Mouse (Mus musculus): ENCODE data around the gene Pcgf2.
"Not testable (repeated sequence)": the region's sequence is repeated elsewhere in the genome, so short reads cannot be mapped to it uniquely, and the experiment has no call there.

Pcgf2 gene

DNA sequence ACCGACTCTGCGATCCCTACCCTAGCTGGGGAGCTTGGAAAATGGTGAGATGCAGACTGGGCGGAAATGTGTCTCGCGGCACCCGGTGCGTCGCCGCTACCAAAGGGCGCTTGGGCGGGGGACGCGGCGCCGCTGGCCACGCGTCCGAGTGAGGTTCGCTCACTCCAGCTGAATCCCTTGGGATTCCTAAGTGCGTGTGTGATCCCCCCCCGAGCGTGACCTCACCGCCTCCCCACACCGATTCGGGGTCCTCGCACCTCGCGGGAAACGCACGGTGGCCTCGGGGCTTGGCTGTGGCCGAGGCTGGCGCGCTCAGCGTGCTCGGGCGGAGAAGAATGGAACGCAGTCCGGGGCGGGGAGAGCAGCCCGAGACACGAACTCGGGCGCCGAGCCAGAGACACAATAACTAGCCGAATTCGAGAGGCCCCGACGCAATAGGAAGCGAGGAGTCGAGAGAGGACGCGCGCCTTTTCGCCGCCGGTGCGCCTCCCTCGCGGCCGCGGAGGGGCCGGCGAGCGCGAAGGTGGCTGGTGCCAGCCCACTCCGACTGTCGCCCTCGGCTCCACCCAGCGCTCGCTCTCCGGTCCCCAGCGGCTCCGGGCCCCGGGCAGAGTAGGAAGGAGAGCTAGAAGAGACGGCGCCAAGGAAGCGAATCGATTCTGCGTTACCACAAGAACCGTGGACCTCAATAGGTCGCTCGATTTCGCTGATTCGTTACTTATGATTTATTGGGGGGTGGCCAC lies at the start of gene Pcgf2:
TSS of gene Pcgf2 (minus strand) at position 495 of the 743 bp plus-strand sequence.
- peak; percentile 68 for DNase-seq

DNA sequence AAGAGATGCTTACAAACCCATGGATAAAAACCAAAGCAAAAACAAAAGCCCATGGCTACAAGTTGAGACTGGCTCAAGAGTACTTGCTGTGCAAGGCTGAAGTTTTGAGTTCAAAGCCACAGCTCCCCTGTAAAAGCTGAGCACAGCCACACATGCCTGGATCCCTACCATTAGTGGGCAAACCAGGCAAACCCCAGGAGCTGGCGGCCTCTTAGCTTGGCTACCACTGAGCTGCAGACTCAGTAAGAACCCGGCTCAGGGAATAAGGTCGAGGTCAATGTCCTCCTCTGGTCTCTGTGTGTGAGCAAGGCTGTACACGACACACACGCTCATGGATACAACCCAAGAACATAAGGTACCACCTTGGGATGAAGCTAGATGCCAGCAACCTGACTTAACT lies 48.2 kb upstream of the Pcgf2 start:
- no peak for DNase-seq

DNA sequence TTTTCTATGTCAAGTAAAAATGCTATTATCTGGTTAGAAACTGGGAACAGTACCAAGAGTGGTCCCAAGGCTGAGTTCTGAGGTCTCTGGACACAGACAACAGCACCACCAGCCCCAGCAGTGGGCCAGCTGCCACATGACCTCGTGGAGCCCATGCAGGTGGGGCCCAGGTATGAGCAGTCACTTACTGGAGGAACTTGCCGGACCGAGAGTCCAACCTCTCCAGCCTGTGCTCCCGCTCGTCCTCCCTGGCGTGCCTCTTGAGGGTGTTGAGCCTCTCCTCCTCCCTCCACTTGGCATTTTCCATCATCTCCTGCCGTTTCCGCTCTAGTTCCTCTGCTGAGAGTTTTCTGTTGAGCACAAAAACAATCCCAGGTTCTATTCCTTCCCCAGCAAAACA lies 47.5 kb upstream of the Pcgf2 start:
- DNase-seq: no peak

DNA sequence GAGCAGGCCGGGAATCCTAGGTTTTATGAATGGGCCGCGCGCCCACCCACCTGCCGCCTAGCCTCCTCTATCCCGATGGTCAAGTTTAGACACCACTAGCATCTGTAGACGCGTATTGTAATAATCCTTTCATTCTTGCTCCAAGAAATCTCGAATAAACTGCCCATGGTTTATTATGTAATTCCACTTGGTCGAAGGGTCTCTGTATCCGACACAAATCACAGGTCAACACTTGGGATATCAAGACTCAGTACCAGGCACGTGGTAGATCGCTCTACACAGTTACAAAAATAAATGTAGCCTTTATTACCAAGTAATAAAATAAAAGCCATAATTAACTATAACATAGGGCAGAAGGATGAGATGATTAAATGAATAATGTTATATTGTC lies 45.0 kb upstream of the Pcgf2 start:
- DNase-seq: no peak

DNA sequence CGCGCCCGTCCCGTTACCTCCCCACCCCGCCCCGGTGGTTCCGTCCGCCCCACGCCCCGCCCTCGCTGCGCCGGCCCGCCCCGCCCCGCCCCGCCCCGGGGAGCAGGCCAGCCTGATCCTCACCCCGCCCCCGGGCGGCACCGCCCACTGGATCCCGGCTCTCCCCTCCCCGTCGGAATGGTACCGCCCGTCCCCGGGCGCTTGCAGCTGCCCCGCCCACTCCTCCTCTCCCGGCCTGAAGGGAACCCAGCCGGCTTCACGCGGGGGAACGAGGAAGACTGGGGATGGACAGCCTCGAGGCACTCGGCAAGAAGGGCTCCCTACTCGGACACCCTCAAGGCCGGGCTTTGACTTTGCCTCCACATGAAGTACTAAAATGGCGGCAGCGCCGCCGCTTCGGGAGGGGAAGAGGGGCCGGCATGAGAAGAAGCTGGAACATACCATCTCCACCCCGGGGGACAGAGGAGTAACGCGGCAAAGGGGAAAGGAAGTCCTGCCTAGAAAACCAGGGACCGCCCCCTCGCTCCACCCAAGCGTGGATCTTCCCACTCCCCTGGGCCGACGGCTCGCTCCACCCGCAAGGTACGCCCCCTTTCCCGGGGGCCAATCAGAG lies 44.5 kb upstream of the Pcgf2 start:
- peak; percentile 99 for DNase-seq

DNA sequence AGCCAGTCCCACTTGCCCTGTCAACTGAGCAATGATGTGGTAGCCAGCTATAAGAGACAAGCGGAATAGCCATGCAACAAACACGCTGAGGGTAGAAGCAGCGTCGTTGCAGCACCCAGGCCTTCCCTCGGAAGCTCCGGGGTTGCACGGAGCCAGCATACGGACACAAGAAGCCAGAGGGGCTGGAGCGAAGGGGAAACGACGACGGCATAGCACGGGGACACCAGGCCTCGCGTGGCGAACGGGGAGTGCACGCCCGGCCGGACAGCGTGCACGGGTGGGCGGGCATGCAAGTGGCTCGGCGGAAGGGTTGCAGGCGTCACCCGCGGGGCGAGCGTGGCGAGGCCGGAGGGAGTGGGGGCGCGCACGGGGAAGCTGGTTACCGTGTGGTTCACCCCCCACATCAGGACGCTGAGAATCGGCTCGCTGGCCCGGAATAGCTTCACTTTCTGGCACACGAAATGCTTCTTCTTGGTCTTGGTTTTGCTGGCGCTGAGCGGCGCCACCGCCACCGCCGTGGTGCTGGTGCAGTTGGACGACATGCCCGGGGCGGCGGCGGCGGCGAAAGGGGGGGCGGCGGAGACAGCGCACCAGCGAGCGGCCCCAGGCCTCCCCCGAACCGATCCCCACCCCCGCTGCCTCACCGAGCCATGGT lies 43.9 kb upstream of the Pcgf2 start, which contains the start of gene Pip4k2b:
TSS of gene Pip4k2b (minus strand) at position 642 of the 655 bp plus-strand sequence.
- DNase-seq: no peak

DNA sequence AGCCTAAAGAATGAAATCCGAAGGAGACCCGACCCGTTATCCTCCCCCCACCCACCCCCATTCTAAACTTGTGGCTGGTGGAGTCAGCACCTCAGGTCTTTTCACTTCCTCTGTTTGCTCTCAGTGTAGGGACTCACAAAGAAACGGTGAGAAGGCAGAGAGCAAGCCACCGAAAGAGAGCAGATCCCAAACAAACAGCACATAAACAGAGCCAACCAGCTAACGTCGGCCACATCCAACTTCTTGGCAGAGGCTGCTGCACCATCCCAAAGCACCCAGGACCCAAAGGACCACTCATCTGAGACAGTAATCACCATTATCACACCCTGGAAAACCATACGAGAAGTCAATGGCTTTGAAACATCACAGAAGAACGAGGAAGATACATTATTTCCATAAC lies 43.1 kb upstream of the Pcgf2 start:
- DNase-seq: peak; percentile 44

DNA sequence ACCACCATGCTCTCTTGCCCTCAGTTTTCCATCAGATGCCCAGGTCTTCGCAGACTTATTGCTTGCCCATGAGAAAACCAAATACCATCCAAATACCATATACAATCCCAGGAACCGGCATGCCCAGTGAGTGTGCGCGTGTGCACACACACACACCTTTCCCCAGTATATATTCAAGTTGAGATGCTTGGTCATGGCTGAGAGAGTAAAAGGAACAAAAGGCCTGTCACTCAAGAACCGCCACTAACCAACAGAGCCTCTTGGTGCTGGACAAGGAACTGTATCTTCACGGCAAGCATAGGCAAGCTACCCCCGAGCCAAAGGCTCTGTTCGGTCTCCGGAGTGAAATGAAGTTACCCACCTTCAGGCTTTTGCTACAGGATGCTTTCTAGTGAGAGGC lies 42.3 kb upstream of the Pcgf2 start:
- no peak for DNase-seq

DNA sequence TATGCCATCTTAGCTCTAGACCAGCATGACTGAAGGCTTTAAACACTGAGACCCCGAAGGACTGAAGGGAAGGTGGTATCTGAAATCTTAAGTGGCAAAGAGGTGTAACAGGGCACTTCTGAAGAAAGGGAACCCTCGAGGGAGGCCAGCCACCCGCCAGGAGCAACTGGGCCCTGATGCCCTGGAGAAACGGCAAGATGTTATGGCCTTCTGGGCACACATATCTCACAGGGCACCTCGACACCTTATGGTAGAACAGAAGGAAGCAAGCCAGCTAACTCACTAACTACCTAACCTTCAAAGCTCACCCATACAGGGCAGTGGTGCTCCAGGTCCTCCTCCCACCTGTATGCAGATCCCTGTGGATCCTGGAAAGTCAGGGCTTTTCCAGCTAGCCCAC lies 41.9 kb upstream of the Pcgf2 start:
- no peak for DNase-seq

DNA sequence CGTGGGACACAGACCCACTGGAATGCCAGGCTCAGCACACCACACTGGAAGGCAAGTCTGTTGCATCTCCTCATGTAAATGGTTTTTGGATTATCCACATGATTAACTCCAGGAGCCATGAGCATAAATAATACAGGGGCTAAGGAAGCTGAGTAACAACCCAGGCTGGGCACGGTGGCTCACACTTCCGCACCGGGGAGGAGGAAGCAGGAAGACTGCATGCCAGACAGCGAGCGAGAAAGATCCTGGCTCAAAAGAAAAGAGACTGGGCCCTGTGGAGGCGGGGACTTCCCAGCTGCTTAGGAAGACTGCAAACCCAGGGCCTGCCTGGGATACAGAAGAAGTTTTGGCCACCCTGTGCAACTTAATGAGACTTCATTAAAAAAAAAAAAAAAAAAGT lies 39.9 kb upstream of the Pcgf2 start:
- DNase-seq: peak; percentile 52

DNA sequence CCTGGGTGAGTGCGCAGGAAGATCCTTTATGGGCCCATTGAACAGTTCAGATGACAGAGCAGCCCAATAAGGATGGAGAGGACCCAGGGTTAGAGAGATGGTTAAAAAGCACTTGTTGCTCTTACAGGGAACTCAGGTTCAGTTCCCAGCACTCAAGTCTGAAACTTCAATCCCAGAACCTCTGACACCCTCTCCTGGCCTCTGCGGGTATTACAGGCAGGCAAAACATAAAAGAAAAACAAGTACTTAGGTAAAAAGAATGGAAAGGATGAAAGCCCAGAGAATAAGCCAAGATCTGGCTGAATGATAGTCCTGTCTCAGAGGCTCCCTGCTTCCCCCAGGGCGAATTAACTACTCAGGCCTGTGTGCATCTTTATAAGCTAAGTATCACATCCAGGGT lies 38.9 kb upstream of the Pcgf2 start:
- peak; percentile 48 for DNase-seq

DNA sequence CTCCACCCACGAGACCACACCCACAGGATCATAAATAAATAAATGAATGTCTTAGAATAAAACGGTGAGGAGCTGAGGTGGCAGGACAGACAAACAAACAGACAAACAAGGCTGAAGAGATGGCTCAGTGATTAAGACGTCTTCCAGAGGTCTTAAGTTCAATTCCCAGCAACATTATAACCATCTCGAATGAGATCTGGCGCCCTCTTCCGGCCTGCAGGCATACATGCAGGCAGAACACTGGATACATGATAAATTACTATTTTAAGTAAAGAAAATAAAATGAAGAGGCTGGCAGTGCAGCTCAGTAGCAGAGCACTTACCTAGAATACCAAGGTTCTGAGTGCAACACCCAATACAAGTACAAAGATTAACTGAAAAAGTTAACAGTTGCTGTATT lies 38.4 kb upstream of the Pcgf2 start:
- DNase-seq: peak; percentile 68

DNA sequence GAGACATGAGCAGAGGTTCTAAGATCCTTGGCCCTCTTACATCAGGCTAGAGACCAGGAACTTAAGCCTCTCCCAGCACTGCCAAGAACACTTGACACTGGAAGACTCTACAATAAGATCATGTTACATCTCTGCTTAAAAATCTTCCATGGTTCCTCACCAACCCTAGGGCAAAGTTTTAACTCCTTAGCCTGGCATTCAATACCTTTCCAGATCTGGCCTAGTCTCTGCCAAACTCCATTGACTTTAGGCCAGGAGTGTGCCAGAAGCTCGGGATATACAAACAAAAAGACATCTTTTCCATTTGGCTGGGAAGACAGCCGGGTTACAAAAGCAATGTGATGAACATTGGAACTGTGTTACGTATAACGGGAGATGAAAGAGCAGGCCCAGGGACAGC lies 37.3 kb upstream of the Pcgf2 start:
- DNase-seq: no peak

DNA sequence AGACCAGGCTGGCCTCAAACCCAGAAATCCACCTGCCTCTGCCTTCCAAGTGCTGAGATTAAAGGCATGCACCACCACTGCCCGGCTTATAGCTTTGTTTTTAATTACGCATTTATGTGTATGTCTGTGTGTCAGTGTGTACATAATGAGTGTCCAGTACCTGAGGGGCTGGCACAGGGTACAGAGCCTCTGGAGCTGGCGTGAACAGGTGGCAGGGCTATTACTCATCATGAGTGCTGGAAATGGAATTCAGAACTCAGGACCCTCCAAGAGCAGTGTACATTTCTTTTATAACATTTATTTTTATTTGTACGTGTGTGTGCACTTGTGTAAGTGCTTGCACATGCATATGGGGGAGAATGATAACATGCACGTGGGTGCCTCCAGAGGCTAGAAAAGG lies 36.3 kb upstream of the Pcgf2 start:
- no peak for DNase-seq

DNA sequence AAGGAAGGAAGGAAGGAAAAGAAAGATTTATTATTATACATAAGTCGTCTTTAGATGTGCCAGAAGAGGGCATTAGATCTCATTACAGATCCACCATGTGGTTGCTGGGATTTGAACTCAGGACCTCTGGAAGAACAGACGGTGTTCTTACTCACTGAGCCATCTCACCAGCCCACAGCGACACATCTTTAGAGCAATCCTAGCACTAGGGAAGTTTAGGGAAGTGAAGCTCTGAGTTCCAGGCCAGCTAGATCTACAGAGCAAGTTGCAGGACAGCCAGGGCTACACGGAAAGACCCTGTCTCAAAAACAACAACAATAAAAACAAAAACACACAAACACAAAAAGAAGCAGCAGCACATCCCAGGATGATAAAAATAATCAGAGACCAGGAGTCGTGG lies 34.5 kb upstream of the Pcgf2 start:
- DNase-seq: not testable (repeated sequence)

DNA sequence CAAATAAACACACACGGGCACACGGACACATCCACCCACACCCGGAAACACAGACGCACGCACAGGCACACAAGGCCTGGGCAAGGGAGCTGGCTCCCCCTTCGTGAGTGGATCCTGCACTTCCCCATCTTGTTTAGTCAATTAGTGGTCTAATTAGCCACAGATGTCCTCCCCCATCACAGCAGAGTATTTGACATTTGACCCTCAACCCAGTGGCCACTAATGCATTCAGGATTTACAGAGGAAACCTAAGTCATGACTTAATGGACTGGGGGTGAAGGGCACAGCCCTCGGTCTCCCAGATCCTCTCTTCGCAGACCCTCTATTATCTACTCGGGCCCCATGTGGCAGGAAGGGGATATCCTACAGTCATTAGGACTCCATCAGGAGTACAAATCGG lies 33.4 kb upstream of the Pcgf2 start:
- DNase-seq: no peak

DNA sequence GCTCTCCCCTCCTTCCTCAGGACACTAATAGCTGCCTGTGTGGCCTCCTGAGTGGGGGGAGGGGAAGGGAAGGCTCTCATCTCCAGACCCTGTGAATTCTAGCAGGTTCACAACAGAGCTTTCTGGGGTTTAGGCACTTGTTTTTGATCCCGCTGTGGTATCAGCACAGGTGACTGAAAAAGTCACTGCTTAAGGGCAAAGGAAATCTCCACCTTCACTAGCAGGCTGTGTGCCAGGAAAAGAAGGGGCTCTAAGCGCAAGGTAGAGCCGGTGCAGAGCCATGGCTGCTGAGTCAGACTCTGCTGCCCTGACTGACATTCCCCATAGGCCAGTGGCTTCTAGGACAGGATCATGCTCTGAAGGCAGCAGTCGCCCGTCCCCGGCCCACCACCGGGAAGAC lies 28.4 kb upstream of the Pcgf2 start:
- DNase-seq: peak; percentile 31

DNA sequence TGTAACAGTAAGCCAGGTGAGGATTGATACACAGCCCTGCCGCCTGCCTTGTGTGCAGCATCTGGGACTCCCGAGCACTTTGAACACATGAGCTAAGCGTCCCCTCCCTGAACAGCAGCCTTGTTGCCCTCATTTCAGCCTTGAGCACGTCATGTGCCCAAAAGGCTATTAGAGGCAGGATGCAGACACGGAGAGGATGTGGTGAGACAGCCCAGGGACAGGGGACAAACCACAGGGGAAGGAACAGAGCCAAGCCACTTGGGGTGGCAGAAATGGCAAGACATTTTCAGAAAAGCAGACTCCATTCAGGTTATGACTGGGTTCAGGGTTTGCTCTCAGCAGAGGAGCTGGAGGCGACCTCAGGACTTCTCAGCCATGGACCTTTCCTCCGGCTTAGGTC lies 28.0 kb upstream of the Pcgf2 start:
- peak; percentile 39 for DNase-seq

DNA sequence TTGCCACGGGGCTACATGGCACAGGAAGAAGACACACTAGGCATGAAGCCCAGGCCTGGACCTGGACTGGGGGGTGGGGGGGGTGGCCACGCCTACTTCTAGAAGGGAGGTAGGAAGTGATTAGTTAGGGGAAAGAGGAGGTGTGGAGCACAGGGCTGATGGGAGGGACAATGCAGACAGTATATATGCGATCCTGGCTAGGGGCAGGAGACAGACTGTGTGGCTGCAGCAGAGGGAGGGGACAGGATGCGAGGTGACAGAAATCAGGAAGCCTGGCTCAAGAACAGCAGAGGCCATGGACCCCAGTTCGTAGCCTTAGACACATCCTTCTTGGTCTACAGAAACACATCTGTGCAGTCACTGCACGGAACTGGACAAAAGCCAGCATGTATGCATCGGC lies 23.4 kb upstream of the Pcgf2 start:
- no peak for DNase-seq

DNA sequence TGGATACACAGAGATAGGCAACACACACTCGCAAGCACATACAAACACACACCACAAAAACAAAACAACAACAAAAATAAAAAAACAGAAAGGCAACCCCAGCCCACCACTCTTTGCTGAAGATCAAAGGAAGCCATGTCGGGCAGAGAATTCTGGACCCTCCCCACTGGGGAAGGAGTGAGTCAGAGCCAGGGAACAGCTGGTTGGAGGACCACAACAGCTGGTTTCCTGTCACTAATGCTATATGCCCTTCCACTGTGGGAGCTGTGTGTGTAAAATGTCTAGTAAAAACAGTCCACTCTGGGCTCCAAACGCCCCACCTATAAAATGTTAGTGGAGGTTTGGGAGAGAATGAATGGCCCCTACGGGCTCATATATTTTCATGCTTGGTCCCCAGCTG lies 21.0 kb upstream of the Pcgf2 start:
- no peak for DNase-seq

DNA sequence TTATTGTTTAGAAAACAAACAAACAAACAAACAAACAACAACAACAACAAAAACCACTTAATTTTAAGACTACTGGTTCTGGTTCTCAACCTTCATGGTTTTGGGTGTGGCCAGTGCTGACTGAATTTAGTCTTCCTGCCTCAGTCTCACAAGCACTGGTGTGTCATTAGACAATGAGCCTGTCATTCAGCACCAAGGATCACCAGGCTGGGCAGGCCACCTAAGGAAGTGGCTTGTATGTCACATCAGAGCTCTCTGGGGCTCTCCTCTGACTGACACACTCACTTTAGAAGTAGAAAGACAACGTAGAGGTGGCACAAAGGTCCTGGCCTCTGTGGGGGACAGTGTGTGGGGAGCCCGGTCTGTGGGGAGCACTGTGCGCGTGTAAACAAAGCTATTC lies 18.7 kb upstream of the Pcgf2 start:
- no peak for DNase-seq

DNA sequence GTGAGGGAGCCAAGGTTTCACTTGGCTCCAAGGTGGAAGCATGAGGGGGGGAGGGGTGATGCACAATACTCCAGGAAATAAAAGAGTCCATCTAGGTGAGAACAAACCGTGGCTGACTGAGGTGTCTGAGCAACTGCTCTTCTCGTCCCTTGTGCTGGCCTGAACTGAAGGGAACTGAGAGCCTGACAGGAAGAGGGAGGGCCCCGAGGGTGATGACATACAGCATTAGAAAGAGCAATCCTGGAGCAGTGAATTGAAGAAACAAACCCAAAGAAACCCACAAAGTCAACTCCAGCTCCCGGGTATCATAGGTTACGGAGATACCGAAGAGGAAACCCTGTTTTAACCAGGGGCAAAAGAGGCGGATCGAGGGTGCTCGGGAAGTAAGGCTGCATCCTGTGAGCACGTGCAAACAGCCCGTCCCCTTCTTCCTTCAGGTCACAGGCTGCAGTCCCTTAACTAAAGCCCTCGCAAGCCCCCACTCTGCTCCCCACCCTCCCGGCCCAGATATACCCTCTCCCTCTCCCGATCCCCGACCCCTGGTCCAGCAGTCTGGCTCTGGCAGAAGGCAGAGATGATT lies 18.1 kb upstream of the Pcgf2 start:
- no peak for DNase-seq

DNA sequence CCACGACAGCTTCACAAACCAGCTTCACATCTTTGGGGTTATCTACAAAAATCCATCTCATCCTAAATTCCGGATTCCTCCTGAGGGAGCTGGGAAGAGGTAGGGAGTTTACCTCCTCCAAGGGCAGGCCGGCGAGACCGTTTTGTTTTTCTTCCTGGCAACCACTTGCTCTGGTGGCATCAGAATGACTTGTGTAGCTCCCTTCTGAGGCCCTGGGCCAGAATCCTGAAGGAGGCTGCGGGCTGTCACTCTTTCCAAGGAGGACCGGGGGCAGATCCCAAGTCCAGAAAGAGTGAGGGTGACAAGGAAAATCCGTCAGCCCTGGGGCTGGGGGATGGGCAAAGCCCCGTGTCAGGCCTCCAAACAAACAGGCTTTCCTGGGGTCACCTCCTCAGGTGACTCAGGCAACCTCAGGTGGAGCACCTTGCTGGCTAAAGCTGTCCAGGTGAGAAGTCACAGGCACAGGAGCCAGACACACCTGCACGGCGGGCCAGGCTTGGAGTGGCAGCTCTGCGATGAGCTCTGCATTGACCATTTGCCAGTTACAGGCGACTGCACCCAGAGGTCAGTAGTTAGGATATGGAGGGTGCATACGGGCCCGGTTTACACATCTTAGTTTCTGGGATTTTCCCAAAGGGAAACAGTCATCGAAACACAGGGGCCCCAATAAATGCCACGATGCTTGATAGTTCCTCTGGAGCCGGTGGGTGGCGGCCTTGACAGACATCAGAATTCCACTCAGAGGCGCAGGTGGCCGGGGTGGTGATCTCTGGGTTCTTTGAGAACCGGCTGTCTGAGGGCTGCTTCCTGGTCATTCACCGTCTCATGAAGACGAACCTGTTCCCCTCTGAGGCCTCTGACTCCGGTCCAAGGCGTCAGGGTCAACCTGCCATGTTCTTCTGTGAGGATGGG lies 17.3 kb upstream of the Pcgf2 start:
- DNase-seq: no peak

All from thymus, postnatal 4 days (tissue).